Mouse (Mus musculus) spleen, postnatal 0 days (tissue): ENCODE data around the gene Zfp30. TPM values are rescaled to one million over a fixed set of nuclear protein-coding genes. Genes with fewer than 3 reads are reported as not detected.

Experiments
- microRNA counts: library from miRNA; unstranded; fragments of <30 nt; microRNA quantifications from one replicate; lab custom pipeline; 2015
- polyA plus RNA-seq: library from polyadenylated mRNA; unstranded; fragments of >200 nt; fragmentation: Nextera tagmentation; extraction: Ambion mirVana; gene quantifications from 2 replicates; pipeline ENCODE4 v1.2.1, GENCODE M21; 2015

Gene Zfp30
- 1.3 and 2.1 TPM in 2 replicates for polyA plus RNA-seq

DNA sequence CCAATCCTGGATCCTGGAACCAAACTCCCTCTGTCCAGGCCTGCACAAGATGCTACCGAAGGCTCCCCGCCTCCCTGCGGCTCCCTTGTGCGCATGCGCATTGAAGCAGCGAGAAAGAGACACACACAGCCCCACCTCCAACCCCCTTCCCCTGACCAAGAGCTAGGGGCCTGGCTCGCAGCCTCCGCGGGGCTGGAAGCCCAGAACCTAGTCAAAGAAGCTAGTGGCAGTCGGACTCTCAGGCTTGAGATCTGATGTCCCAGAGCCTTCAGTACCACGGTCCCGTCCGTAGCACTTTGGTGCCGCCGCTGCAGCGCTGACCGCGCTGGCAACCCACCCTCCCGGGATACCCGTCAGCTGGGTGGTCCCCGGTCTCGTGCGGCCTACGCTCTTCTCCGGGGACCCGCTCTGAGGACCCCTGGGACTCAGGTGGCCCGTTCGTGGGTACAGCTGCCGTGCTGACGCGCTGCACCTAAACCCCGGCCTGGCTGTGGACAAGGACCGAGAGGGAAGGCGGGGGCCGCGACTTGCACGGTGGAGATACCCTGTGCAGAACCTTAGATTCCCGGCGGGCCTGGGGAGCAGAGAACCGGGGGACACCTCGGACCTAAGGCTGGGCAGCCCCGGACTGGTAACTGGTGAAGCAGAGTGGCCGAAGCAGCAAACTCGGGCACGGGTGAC lies at the start of gene Zfp30:
Gene Zfp30, plus strand, starts transcription at position 128 of the 681 bp plus-strand sequence.

DNA sequence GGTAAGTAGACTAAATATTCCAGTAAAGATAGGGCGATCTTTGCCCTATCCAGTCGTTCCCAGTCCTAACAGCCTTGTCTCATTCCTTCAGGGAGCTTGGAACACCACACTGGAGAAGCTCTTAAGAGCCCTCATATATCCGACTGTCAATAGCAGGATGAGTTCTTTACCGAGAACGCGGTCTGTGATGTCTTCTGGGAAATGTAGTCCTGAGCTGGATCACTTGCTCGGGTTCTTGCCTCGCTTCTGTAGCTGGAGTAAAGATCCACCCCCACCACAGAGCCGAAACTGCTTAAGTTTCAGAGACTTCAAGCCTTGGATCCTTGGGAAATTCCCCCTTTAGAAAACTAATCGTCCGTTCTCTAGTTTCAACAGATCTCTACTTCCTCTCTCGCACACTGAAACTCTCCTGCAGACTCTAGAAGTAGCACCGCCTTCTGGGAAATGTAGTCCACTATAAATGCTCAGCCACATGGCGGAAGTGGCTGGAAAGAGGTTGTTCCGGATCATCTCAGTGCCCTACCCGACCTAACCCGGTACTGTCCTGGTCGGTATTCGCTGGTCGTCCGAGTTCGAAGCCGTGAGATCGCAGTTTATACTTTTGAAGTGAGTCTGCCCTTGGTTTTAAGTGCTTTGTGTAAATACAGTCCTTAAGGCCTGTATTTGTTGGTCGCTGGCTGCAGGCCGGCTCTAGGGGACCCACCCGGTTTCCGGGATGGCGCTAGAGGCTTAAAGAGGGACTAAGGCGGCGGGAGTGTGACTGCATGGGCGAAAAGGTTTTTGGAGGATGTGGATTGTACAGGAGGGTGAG lies 15.5 kb upstream of the Zfp30 start, which contains the start of gene Zfp84:
Gene Zfp84, plus strand, starts transcription at position 463 of the 811 bp plus-strand sequence.

GRCm38 (mm10) chr7:29815910-29816429 lies 32.2 kb downstream of the Zfp30 start, which contains the start of gene Zfp790:
Zfp790 (plus strand) TSS chr7:29816114.

MicroRNAs within 50 kb of the gene (microRNA counts, 519-probe panel; counts per million panel counts)
- 88.3 counts per million for microRNA mmu-miR-1964 (lab: Ali Mortazavi, UCI)

Other genes starting within 250 kb of the Zfp30 start
- not detected in 2 replicates for gene Catsperg2, start 57.0 kb upstream of the Zfp30 start, polyA plus RNA-seq
- gene Zfp84, start 15.4 kb upstream of the Zfp30 start, polyA plus RNA-seq: 4.4 and 4.6 TPM in 2 replicates
- gene Zfp790, start 32.1 kb downstream of the Zfp30 start, polyA plus RNA-seq: 3.5 and 4.7 TPM in 2 replicates
- 1.3 and 1.4 TPM in 2 replicates for gene Zfp940, start 69.7 kb downstream of the Zfp30 start, polyA plus RNA-seq
- gene Zfp420, start 76.0 kb downstream of the Zfp30 start, polyA plus RNA-seq: 1.7 and 1.9 TPM in 2 replicates
- 2.2 and 2.4 TPM in 2 replicates for gene Zfp27, start 122.6 kb downstream of the Zfp30 start, polyA plus RNA-seq
- 1.2 TPM in 2 replicates for gene Zfp383, start 124.2 kb downstream of the Zfp30 start, polyA plus RNA-seq
- gene Zfp74, start 170.1 kb downstream of the Zfp30 start, polyA plus RNA-seq: 2.9 and 3.1 TPM in 2 replicates
- gene Zfp568, start 200.0 kb downstream of the Zfp30 start, polyA plus RNA-seq: 3.4 and 3.5 TPM in 2 replicates